Mouse (Mus musculus): ENCODE data around the gene Plxnc1.

- no peak for TF ChIP-seq CTCF (IDR thresholded peaks at IDR 0.05; ENCODE audit: borderline replicate concordance, extremely low read depth, insufficient read depth, insufficient read length)
- TF ChIP-seq POLR2A (IDR thresholded peaks at IDR 0.05; ENCODE audit: borderline replicate concordance, extremely low read depth, insufficient read depth, insufficient read length, poor library complexity, severe bottlenecking), result no peak
These were observed 22.8 kb upstream of the Plxnc1 start for GRCm38 (mm10) chr10:94967468-94967867.
